In the genomic region with DNA sequence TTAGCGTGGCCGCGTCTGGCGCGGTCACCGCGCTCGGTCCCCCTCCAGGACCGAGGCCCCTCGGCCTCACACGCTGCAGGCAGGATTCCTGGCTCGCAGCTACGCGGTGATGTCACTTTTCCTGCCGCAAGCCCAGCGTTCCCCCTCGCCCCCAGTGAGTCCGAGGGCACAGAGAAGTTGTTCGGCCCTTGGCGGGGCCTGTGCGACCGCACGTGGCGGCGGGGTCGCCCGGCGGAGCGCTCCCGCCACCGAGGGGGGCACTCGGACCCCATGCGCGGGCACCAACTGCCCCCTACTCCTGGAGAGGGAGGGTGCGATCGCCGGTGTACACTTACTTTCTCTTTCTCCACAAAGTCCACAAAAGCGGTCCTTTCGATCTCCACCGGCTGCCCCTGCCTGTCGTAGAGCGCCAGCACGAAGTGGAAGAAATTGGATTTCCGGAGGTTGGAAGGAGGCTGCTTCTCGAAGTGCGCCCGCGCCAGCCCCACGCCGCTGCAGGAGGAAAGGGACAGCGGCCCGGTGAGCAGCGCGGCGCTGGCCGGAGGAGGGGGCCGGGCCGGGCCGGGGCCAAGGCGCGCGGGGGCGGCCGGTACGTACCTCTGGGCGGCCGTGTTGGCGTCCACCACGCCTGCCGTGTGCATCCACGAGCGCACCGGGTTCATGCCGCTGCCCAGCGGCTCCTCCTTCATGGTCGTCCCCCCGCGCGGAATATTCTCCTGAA, we compare ENCODE assay signal across 8 mouse cellular contexts. TPM values are rescaled to one million over a fixed set of nuclear protein-coding genes. Genes with fewer than 3 reads are reported as not detected.
DNase-seq lines count a peak whose midpoint lies in the region; ATAC-seq and TF ChIP-seq lines count a peak whose summit lies in the region.

No protein-coding gene starts in this region.

- H3K9me3 ChIP-seq in ES-E14 (ENCODE audit: control insufficient read depth, insufficient read depth, low read depth, low read length), result no peaks in the 10 kb centered on the region
- no peaks in the 10 kb centered on the region for H3K9me3 ChIP-seq in forebrain, embryonic 14.5 days (replicated peaks; ENCODE audit: control insufficient read depth, low read length)
- H3K9me3 ChIP-seq in intestine, embryonic 14.5 days (ENCODE audit: control insufficient read depth, low read length), result no peaks in the 10 kb centered on the region
- no peaks in the 10 kb centered on the region for H3K9me3 ChIP-seq in midbrain, postnatal 0 days (ENCODE audit: low read length)

- H3K4me3 ChIP-seq in ES-E14 (ENCODE audit: insufficient read depth in 1 of 2, low read depth in 1 of 2, low read length in 2 of 2, poor library complexity in 1 of 2, severe bottlenecking in 1 of 2), result peak overlapping the region; percentile 41 to 61; a peak in 3 of 4 replicates
- H3K4me3 ChIP-seq in forebrain, embryonic 14.5 days (ENCODE audit: low read depth, low read length), result peak overlapping the region; percentile 45
- peak overlapping the region; percentile 53 for H3K4me3 ChIP-seq in intestine, embryonic 14.5 days (ENCODE audit: low read depth, low read length)
- peak overlapping the region; percentile 56 for H3K4me3 ChIP-seq in midbrain, postnatal 0 days (ENCODE audit: low read depth, low read length)

- peaks cover 81% of the 10 kb centered on the region for H3K27me3 ChIP-seq in forebrain, embryonic 14.5 days (replicated peaks; ENCODE audit: control insufficient read depth, insufficient read depth, low read length)
- H3K27me3 ChIP-seq in intestine, embryonic 14.5 days (replicated peaks; ENCODE audit: control insufficient read depth, insufficient read depth, low read length), result peaks cover 100% of the 10 kb centered on the region
- peaks cover 15% of the 10 kb centered on the region for H3K27me3 ChIP-seq in midbrain, postnatal 0 days (ENCODE audit: insufficient read depth, low read length)

- under 1% methylated on average over 77 of the region's 79 CpGs for WGBS in forebrain, embryonic 14.5 days
- under 1% methylated on average over 77 of the region's 79 CpGs for WGBS in intestine, embryonic 14.5 days
- WGBS in midbrain, postnatal 0 days, result under 1% methylated on average over 70 of the region's 79 CpGs

- ATAC-seq in forebrain, embryonic 14.5 days, result no peak
- ATAC-seq in intestine, embryonic 14.5 days (replicated peaks; ENCODE audit: low FRiP score, low TSS enrichment, low read depth), result no peak
- no peak for ATAC-seq in midbrain, postnatal 0 days (ENCODE audit: low FRiP score)
- no peak for ATAC-seq in activated CD4-positive, CD25-positive, alpha-beta regulatory T cell, adult 4 months

- in situ Hi-C loops in ES-E14 (cut with MboI; ENCODE audit: low sequenced_read_pairs in 2 of 2, unreplicated experiment in 2 of 2), result loop anchor here in 1 of 2 experiments (10.0 to 25.0 kb wide), 2 partner anchors 719 to 826 kb away; no protein-coding TSS in a partner anchor

- no peak overlapping the region; the same call in 1 of the 2 replicates for H3K9ac ChIP-seq in ES-E14 (ENCODE audit: insufficient read depth, low read depth, low read length, poor library complexity, severe bottlenecking)
- peak overlapping the region; percentile 59 for H3K9ac ChIP-seq in forebrain, embryonic 14.5 days (ENCODE audit: low read length)
- H3K9ac ChIP-seq in intestine, embryonic 14.5 days (ENCODE audit: low read length), result peak overlapping the region; percentile 40
- H3K9ac ChIP-seq in midbrain, postnatal 0 days (replicated peaks; ENCODE audit: low read length, poor library complexity, severe bottlenecking), result peak overlapping the region; percentile 70

- peaks cover 0 to 2% of the 10 kb centered on the region in 2 experiments; a peak in 1 of 4 replicates for H3K4me1 ChIP-seq in ES-E14 (ENCODE audit: control insufficient read depth in 2 of 2, insufficient read depth in 2 of 2, low read length in 2 of 2, poor library complexity in 1 of 2)
- peaks cover 27% of the 10 kb centered on the region for H3K4me1 ChIP-seq in forebrain, embryonic 14.5 days (ENCODE audit: control insufficient read depth, insufficient read depth, low read length)
- H3K4me1 ChIP-seq in intestine, embryonic 14.5 days (replicated peaks; ENCODE audit: control insufficient read depth, insufficient read depth, low read length), result peaks cover 17% of the 10 kb centered on the region
- H3K4me1 ChIP-seq in midbrain, postnatal 0 days (ENCODE audit: insufficient read depth, low read length), result no peaks in the 10 kb centered on the region

- intact Hi-C loops in left cerebral cortex, postnatal 10 days (cut with DNase I), result no loop called here

- no peaks in the 10 kb centered on the region for H3K36me3 ChIP-seq in ES-E14 (ENCODE audit: control insufficient read depth, insufficient read depth, low read length, poor library complexity, severe bottlenecking)
- no peaks in the 10 kb centered on the region for H3K36me3 ChIP-seq in forebrain, embryonic 14.5 days (ENCODE audit: control insufficient read depth, insufficient read depth, low read length)
- H3K36me3 ChIP-seq in intestine, embryonic 14.5 days (ENCODE audit: control insufficient read depth, insufficient read depth, low read length), result no peaks in the 10 kb centered on the region
- no peaks in the 10 kb centered on the region for H3K36me3 ChIP-seq in midbrain, postnatal 0 days (ENCODE audit: insufficient read depth, low read length)

- TF ChIP-seq CTCF in midbrain, postnatal 0 days (IDR thresholded peaks at IDR 0.05), result no peak

- H3K27ac ChIP-seq in ES-E14 (ENCODE audit: insufficient read depth, low read depth, low read length, poor library complexity, severe bottlenecking), result no peak overlapping the region
- H3K27ac ChIP-seq in forebrain, embryonic 14.5 days (ENCODE audit: low read depth, low read length), result peak overlapping the region; percentile 65
- H3K27ac ChIP-seq in intestine, embryonic 14.5 days (ENCODE audit: low read depth), result no peak overlapping the region
- H3K27ac ChIP-seq in midbrain, postnatal 0 days (ENCODE audit: low read depth, low read length), result peak overlapping the region; percentile 84

- DNase-seq in cerebellum, postnatal 14 days, result peak; percentile 42 to 45
- DNase-seq in cerebellum, adult 18-20 months, result no peak
- DNase-seq in ES-E14 (ENCODE audit: low read depth, low spot score), result no peak
- DNase-seq in forebrain, embryonic 14.5 days (ENCODE audit: low spot score), result peak; percentile 48
- peak; percentile 84 for DNase-seq in intestine, embryonic 14.5 days (ENCODE audit: low spot score)
- DNase-seq in midbrain, postnatal 0 days (ENCODE audit: low spot score), result no peak
- DNase-seq in left cerebral cortex, postnatal 10 days (ENCODE audit: extremely low spot score in 1 of 2, low spot score in 2 of 2), result no peak

- peak overlapping the region; percentile 86 for H3K4me2 ChIP-seq in forebrain, embryonic 14.5 days (ENCODE audit: low read length)
- H3K4me2 ChIP-seq in intestine, embryonic 14.5 days (ENCODE audit: low read length), result peak overlapping the region; percentile 94
- peak overlapping the region; percentile 81 for H3K4me2 ChIP-seq in midbrain, postnatal 0 days (ENCODE audit: low read depth, low read length, poor library complexity, severe bottlenecking)

TF ChIP-seq in ES-E14, 5 proteins besides CTCF, POLR2A, EP300 and RAD21:
- TF ChIP-seq MAFK (IDR thresholded peaks at IDR 0.05; ENCODE audit: insufficient read depth, low read depth, low read length) (no peak), ZNF384 (IDR thresholded peaks at IDR 0.05; ENCODE audit: low read depth, low read length) (no peak), HCFC1 (IDR thresholded peaks at IDR 0.05; ENCODE audit: borderline replicate concordance, insufficient read depth, low read length) (no peak), CHD2 (IDR thresholded peaks at IDR 0.05; ENCODE audit: low read depth, low read length) (no peak), ZC3H11A (IDR thresholded peaks at IDR 0.05; ENCODE audit: borderline replicate concordance, low read depth, low read length) (no peak)

RNA-seq across cellular contexts. Expression of gene Ebf3, which starts 0.9 kb away (rescaled TPM):
- total RNA-seq in ES-E14 (2012; rRNA removed), result 0.16 and 0.22 TPM in 2 replicates
- 0.89 and 1.2 TPM in 2 replicates for polyA plus RNA-seq in forebrain, embryonic 14.5 days (2014; fragmentation: Nextera tagmentation; extraction: Ambion mirVana)
- polyA plus RNA-seq in intestine, embryonic 14.5 days (2014; fragmentation: Nextera tagmentation; extraction: Ambion mirVana), result 1.1 and 1.4 TPM in 2 replicates
- 90.4 and 103 TPM in 2 replicates for total RNA-seq in midbrain, postnatal 0 days (2014; rRNA removed)
- polyA plus RNA-seq in midbrain, postnatal 0 days (2015; fragmentation: Nextera tagmentation; extraction: Ambion mirVana), result 5.3 and 7.1 TPM in 2 replicates
- total RNA-seq in left cerebral cortex, postnatal 10 days (2021), result under 1 TPM; 0.77 to 0.79 TPM
- not detected for polyA plus RNA-seq in activated CD4-positive, CD25-positive, alpha-beta regulatory T cell, adult 4 months (2017; shearing (Covaris generic))

Comparison
In these comparisons a context has a peak if more than half of its experiments do, and no peak if none do; other contexts are left out.
1. DNase-seq: peak in cerebellum, postnatal 14 days (2 of 2), forebrain, embryonic 14.5 days (single experiment) and intestine, embryonic 14.5 days (single experiment); none in cerebellum, adult 18-20 months (0 of 2), ES-E14 (single experiment), midbrain, postnatal 0 days (single experiment) and left cerebral cortex, postnatal 10 days (0 of 2).
2. H3K27ac ChIP-seq: peak in forebrain, embryonic 14.5 days (single experiment) and midbrain, postnatal 0 days (single experiment); none in ES-E14 (single experiment) and intestine, embryonic 14.5 days (single experiment).
3. Peak in every context shown above with its lines, with median percentiles within 50 percentile points of each other: H3K4me3 ChIP-seq and H3K4me2 ChIP-seq.